Mouse (Mus musculus) frontal cortex, postnatal 36 days (tissue): ENCODE measurements around the gene Olfr152.

Experiments
- DNase-seq, 2 experiments: peaks; one replicate each; pipeline ENCODE4 v3.0.0; 2022; ENCODE audit warnings: low spot score in 2 of 2

Olfr152 gene

DNA sequence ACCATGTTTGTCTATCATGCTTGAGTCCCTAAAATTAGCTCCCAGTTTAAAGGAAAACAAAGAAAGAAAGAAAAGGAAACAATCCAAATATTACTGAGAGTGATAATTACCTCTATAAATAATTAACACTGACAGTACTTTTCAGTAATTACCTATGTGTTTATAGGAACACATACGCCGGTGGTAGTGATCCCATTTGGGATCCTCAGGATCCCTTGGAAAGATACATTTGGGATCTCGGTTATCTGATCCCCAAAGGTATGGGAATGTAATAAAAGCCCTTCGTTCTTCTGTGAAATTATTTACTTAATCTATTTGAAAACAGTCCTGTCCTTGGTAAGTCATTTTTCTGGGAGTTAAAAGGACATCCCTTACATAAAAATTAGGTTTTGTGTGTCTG lies at the start of gene Olfr152:
Gene Olfr152, plus strand, starts transcription at position 301 of the 400 bp plus-strand sequence.
- no peak for DNase-seq

DNA sequence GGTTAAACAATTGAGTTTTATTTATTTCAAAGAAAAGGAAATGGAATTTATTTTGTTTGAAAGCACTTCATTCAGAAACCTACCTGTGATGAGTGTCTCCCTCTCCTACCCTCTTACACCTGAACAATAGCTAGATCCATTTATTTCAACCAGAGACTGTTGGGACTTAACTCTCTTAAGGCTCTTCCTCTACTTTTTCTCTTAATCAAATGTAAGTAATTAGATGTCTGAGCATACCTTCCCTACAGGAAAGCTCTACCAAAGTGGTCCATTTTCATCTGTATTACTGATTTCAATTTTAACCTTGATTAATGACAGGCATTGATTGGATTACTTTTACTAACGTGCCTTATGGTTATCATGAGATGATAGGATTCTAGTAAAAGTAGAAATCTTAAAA lies 39.4 kb upstream of the Olfr152 start, which contains the start of gene Olfr1138:
Gene Olfr1138, minus strand, starts transcription at position 101 of the 400 bp plus-strand sequence.
- no peak for DNase-seq

DNA sequence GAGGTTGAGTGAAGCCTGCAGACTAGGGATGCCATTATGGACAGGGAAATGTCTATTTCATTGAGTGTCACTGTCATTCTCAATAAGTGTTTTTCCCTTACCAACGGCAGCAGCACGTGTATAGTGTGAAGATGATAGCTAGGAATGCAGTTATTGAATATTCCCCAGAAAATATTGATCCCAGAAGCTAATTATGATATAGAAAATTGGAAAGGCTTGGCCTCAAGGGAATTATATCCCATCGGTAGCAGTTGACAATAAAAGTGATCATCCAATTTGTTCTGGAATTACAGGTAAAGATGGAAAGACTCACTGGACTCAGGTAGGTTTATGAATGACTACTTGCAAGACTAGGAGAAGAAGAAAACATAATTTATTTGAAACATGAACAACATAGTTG lies 35.8 kb upstream of the Olfr152 start, which contains the start of gene Olfr1140:
Gene Olfr1140, plus strand, starts transcription at position 301 of the 400 bp plus-strand sequence.
- DNase-seq: no peak

DNA sequence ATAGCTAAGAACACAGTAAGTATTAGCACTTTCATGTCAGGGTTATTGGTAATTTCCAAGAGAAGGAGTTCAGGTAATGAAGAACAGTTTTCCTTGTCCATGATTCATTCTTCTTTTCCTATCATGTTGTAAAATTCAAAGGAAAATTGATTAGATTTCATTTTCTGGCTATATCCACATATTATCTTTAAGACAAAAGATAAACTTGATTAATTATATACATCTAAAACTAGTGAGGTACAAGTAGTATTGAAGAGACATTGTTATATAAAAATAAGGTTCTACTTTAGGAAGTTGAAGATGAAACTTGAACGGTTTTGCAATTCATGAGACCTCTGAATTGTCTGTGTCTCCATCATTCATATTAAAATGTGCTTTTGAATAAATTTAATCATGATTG lies 25.4 kb upstream of the Olfr152 start, which contains the start of gene Olfr1141:
Gene Olfr1141, minus strand, starts transcription at position 101 of the 400 bp plus-strand sequence.
- no peak for DNase-seq

DNA sequence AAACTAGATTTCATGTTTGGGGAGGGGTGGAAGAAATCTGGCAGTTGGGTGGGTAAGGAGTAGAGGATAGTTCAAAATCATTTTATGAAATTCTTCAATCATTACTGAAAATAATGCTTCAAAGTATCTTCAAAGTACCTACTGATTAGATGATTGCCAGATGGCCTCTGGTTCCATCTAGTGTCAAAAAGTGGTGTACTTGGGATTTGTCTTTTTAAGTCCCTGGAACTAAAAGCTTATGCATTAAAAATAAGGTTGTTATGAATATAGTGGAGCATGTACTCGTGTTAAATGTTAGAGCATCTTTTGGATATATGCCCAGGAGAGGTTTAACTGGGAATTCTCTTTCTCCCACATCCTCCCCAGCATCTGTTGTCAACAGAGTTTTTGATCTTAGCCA lies 3.1 kb upstream of the Olfr152 start:
- peak in 1 of 2 experiments; percentile 13 for DNase-seq

DNA sequence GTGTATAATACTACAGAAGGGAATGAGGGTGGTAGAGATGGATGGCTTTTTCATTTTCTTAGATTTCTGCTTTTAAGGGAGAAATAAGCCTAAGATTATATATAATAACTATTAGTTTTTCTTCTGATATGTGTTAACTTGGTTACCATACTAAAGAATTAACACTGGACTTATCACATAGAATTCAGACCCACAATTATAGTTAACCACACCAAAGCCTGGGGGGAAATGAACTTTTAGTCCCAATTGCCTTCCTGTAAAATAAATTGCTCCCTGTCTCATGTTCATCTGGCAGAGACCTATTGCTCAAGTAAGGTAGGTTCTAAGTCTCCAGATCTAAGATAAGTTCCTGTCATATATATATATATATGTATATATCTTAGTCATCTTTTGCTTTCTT lies 21.0 kb downstream of the Olfr152 start, which contains the start of gene Olfr1143:
Gene Olfr1143, plus strand, starts transcription at position 301 of the 400 bp plus-strand sequence.
- no peak for DNase-seq

DNA sequence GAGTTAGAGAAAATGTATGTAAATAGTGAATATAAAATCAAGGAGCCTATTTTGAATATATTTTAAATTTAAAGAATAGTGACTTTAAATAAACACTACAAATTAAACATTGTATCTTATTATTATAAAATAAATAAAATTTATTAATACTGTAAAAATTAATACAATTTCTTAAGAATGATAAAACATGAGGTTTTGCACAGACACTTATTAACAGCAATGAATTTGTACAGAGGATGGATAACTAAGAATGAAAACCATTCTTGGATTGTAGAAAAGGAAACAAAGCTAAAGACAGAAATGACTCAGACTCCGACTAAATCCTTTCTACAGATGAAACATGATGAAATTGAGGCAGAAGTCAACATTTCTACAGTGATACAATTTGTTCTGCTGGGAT lies 30.2 kb downstream of the Olfr152 start, which contains the start of gene Olfr1145:
Gene Olfr1145, plus strand, starts transcription at position 301 of the 400 bp plus-strand sequence.
- no peak for DNase-seq

DNA sequence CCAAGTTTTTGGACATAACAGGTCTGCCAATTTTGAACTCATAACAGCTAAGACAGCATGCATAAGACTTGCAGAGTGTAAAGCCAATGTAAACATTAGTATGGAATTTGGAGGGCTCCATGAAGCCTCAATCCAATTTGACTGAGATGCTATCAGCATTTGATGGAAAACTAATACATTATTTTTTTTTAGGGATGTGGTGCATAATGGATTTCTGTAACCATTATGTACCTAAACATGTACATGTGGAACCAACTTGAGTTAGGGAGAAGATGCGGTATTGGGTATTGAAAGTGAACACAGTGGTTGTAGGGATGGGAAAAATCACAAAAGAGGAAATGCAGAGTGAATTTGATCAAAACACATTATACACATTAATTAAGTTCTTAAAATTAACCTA lies 51.0 kb downstream of the Olfr152 start, which contains the start of gene Olfr1148:
Gene Olfr1148, plus strand, starts transcription at position 301 of the 400 bp plus-strand sequence.
- no peak for DNase-seq
